Mouse (Mus musculus) myocyte (in vitro differentiated cells): ENCODE measurements around the gene Nkx2-3. TPM values are rescaled to one million over a fixed set of nuclear protein-coding genes. Genes with fewer than 3 reads are reported as not detected.
A peak's percentile ranks its signal among the peaks of the same experiment; 100 is the strongest.

ENCODE experiments used
- H3K27me3 ChIP-seq: one replicate; pipeline ENCODE4 v1.6.1; 2011; ENCODE audit not compliant: control insufficient read depth, insufficient read depth, insufficient read length
- H3K36me3 ChIP-seq: one replicate; pipeline ENCODE4 v1.6.1; 2011; ENCODE audit not compliant: control insufficient read depth, insufficient read depth
- H3K4me2 ChIP-seq: one replicate; pipeline ENCODE4 v1.6.1; 2011; ENCODE audit warnings: low read depth, control low read depth
- H3K4me3 ChIP-seq: one replicate; pipeline ENCODE4 v1.5.1; 2011; ENCODE audit warnings: mild to moderate bottlenecking, control low read depth, moderate library complexity
- H3K79me2 ChIP-seq: one replicate; pipeline ENCODE4 v1.6.1; 2011; ENCODE audit not compliant: control insufficient read depth, insufficient read depth
- H3ac ChIP-seq: one replicate; pipeline ENCODE4 v1.6.1; 2011; ENCODE audit not compliant: control insufficient read depth, insufficient read length
- CEBPB ChIP-seq: IDR thresholded peaks from 2 replicates; pipeline ENCODE4 v1.6.1; 2011; ENCODE audit warnings: mild to moderate bottlenecking, moderate library complexity; ENCODE audit not compliant: poor library complexity, insufficient read depth, severe bottlenecking
- E2F4 ChIP-seq: IDR thresholded peaks from one replicate; pipeline ENCODE4 v1.6.1; 2011; ENCODE audit warnings: mild to moderate bottlenecking, control low read depth, moderate library complexity; ENCODE audit not compliant: insufficient read depth
- MAX ChIP-seq: IDR thresholded peaks from one replicate; pipeline ENCODE4 v1.6.1; 2011; ENCODE audit warnings: low read depth, mild to moderate bottlenecking, control low read depth
- MYOD1 ChIP-seq, 3 experiments: IDR thresholded peaks; one replicate each; pipeline ENCODE4 v1.6.1; 2011; ENCODE audit warnings: control low read depth in 2 of 3, low read depth in 2 of 3, mild to moderate bottlenecking in 2 of 3, moderate library complexity in 1 of 3; ENCODE audit not compliant: insufficient read length in 2 of 3, control insufficient read depth in 1 of 3
- MYOG ChIP-seq, 3 experiments: IDR thresholded peaks; one replicate each; pipeline ENCODE4 v1.6.1; 2011; ENCODE audit warnings: control low read depth in 2 of 3, low read depth in 2 of 3, mild to moderate bottlenecking in 2 of 3; ENCODE audit not compliant: insufficient read length in 2 of 3, control insufficient read depth in 1 of 3, insufficient read depth in 1 of 3
- POLR2A ChIP-seq: IDR thresholded peaks from one replicate; pipeline ENCODE4 v1.6.1; 2011; ENCODE audit warnings: low read depth, mild to moderate bottlenecking, control low read depth, moderate library complexity; ENCODE audit not compliant: insufficient read length
- POLR2AphosphoS2 ChIP-seq: IDR thresholded peaks from one replicate; pipeline ENCODE4 v1.6.1; 2011; ENCODE audit warnings: low read depth, control low read depth; ENCODE audit not compliant: insufficient read length
- REST ChIP-seq: IDR thresholded peaks from one replicate; pipeline ENCODE4 v1.6.1; 2011; ENCODE audit warnings: mild to moderate bottlenecking, control low read depth, moderate library complexity; ENCODE audit not compliant: insufficient read depth, insufficient read length
- SRF ChIP-seq: IDR thresholded peaks from one replicate; pipeline ENCODE4 v1.6.1; 2011; ENCODE audit warnings: low read depth; ENCODE audit not compliant: control insufficient read depth, insufficient read length
- TCF12 ChIP-seq: IDR thresholded peaks from one replicate; pipeline ENCODE4 v1.6.1; 2011; ENCODE audit warnings: mild to moderate bottlenecking, control low read depth; ENCODE audit not compliant: poor library complexity, insufficient read depth, severe bottlenecking
- TCF3 ChIP-seq: IDR thresholded peaks from one replicate; pipeline ENCODE4 v1.6.1; 2011; ENCODE audit warnings: low read depth, control low read depth; ENCODE audit not compliant: insufficient read length
- USF1 ChIP-seq: IDR thresholded peaks from one replicate; pipeline ENCODE4 v1.6.1; 2011; ENCODE audit warnings: low read depth, mild to moderate bottlenecking, control low read depth, moderate library complexity
- polyA plus RNA-seq: library from polyadenylated mRNA; unstranded; fragments of >200 nt; fragmentation: generic; extraction: Trizol; gene quantifications from one replicate; pipeline ENCODE4 v1.2.1, GENCODE M21; 2012; ENCODE audit warnings: missing spikeins

Gene Nkx2-3
- polyA plus RNA-seq, 1 experiment: not detected

DNA sequence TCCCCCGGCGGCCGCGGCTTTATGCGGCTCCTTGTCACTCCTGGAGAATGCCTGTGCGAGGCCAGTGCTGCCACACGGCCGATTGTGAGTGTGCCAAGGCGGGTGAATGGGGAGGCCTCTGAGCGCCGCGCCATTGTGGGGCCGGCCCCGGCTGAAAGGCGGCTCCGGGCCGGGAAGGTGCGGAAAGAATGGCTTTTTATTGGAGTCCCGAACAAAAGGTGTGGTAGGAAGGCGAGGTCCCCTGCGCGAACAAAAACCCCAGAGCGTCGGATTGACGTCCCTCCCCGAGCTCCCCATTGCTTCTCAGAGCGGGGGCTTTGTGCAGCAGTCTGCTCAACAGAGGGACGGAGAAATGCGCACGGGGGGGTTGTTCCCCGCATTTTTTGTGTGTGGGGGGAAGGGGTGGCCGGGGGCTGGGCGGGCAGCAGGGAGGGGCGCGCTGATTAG, 4.3 kb downstream of the Nkx2-3 start:
- Histone ChIP-seq H3ac (no peak overlapping the region), H3K27me3 (peaks cover 66% of the 10 kb centered on the region), H3K36me3 (no peaks in the 10 kb centered on the region), H3K4me3 (peak overlapping the region; percentile 8), H3K4me2 (peak overlapping the region; percentile 73), H3K79me2 (no peaks in the 10 kb centered on the region)
- TF ChIP-seq POLR2A: no peak
- TF ChIP-seq MYOG (IDR thresholded peaks at IDR 0.05; ENCODE audit: control insufficient read depth in 1 of 3, insufficient read depth in 1 of 3, insufficient read length in 2 of 3, low read depth in 2 of 3): no peak
- TF ChIP-seq MYOD1 (IDR thresholded peaks at IDR 0.05; ENCODE audit: control insufficient read depth in 1 of 3, insufficient read length in 2 of 3, low read depth in 2 of 3): no peak
- TF ChIP-seq MAX: no peak
- no peak for TF ChIP-seq TCF3
- TF ChIP-seq E2F4: no peak
- TF ChIP-seq TCF12: no peak
- no peak for TF ChIP-seq REST
- TF ChIP-seq CEBPB: no peak
- TF ChIP-seq USF1: no peak
- TF ChIP-seq SRF: no peak
- TF ChIP-seq POLR2AphosphoS2: no peak

DNA sequence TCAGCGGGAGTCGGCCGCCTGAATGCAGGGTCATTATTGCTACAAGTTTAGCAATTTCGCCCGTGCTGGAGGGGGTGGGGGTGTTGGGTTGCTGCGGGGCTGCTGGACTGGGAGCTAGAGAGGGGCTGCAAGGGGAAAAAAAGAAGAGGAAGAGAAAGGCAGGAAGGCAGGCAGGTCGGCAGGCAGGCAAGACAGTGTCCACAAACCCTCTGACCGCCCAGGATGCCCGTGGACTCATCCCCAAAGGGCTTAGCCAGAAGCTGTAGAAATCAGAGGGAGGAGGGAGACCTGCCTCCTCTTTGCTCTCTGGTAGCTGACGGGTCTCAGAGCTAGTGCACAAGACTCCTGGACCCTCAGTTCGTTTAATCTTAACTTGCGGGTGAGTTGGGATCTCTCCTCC, 4.8 kb downstream of the Nkx2-3 start:
- Histone ChIP-seq H3K79me2 (no peaks in the 10 kb centered on the region), H3ac (no peak overlapping the region), H3K36me3 (no peaks in the 10 kb centered on the region), H3K4me3 (peak overlapping the region; percentile 8), H3K4me2 (peak overlapping the region; percentile 73), H3K27me3 (peaks cover 68% of the 10 kb centered on the region)
- TF ChIP-seq MYOG (IDR thresholded peaks at IDR 0.05; ENCODE audit: control insufficient read depth in 1 of 3, insufficient read depth in 1 of 3, insufficient read length in 2 of 3, low read depth in 2 of 3): no peak

DNA sequence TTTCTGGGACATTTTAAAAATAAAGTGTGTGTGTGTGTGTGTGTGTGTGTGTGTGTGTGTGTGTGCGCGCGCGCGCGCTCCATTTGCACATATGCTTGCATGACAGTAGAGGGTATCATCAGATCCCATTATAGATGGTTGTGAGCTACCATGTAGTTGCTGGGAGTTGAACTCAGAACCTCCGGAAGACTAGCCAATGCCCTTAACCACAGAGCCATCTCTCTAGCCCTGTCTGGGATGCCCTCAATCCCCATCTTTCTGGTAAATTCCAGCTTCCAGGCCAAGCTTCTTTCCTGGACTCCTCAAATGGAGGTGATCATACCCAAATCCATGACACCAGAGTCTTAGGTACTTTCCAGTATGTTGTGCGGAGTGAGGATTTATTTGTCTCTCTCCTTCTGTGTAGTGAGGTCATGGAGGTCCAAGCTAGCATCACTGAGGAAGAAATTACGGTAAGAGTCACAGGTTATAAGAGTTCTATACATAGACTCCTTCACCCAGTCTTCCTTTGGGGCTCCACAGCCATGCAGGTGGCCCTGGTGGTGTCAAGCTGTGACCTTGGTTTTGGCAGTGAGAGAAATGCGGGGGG, 5.7 kb downstream of the Nkx2-3 start:
- Histone ChIP-seq H3ac (no peak overlapping the region), H3K27me3 (peaks cover 59% of the 10 kb centered on the region), H3K4me3 (no peak overlapping the region), H3K36me3 (no peaks in the 10 kb centered on the region), H3K4me2 (no peak overlapping the region), H3K79me2 (no peaks in the 10 kb centered on the region)
- TF ChIP-seq CEBPB (no peak), USF1 (no peak)

DNA sequence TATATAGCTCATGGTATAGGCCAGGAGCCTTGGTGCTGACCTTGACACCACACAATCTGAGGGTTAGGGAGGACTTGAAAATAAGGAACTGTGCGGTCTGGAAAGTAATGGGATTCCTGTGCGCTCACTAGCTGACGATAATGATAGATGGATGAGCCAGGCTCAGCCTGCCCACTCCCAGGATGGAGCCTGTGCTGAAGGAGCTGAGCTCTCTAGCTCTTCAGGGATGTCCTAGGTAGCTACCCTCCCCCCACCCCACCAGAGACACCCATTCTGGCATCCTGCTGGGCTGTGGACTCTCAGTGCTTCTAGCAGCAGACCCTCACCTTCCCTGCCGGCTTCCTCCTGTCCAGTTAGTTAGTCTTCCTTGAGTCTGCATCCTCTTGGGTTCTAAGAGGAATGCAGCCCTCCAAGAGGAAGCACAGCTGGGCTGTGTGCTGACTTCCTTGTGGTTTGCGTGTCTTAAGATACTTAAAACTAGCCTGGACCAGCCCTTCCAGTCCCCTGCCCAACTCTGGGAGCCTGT, 6.4 kb downstream of the Nkx2-3 start:
- TF ChIP-seq MYOG (IDR thresholded peaks at IDR 0.05; ENCODE audit: control insufficient read depth in 1 of 3, insufficient read depth in 1 of 3, insufficient read length in 2 of 3, low read depth in 2 of 3) (peak in 1 of 3 experiments; percentile 8), MYOD1 (IDR thresholded peaks at IDR 0.05; ENCODE audit: control insufficient read depth in 1 of 3, insufficient read length in 2 of 3, low read depth in 2 of 3) (peak in 1 of 3 experiments; percentile 23), E2F4 (no peak), USF1 (no peak), TCF12 (no peak), REST (no peak), SRF (no peak), CEBPB (no peak), POLR2AphosphoS2 (no peak), TCF3 (no peak), MAX (no peak)
- Histone ChIP-seq H3ac (no peak overlapping the region), H3K36me3 (no peaks in the 10 kb centered on the region), H3K4me3 (no peak overlapping the region), H3K4me2 (no peak overlapping the region), H3K79me2 (no peaks in the 10 kb centered on the region), H3K27me3 (peaks cover 53% of the 10 kb centered on the region)

DNA sequence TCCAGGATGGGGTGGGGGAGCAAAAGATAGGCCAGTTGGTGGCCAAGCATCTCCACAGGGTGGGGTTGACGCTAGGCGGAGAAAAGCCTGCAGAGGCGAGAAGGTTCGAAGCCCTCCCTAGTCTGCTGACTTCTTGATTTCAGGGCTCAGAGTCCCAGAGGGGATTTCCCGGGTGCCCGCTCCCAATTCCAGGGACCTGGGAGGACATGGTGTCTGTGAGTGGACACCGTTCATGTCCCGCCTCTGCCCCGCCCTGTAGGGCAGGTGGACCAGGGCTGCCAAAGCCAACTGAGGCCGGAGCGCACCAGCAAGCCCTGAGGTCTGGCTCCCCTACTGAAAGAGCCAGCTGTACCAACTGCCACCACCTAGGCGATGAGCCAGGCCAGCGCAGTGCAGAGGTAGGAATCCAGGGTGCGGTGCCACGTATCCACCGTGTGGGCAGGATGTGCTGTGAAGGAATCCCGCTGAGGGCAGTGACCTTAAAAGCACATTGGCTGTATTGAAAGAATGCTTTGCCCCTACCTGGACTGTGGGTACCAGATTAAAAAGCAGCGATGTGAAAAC, 7.9 kb downstream of the Nkx2-3 start:
- Histone ChIP-seq H3ac (no peak overlapping the region), H3K36me3 (no peaks in the 10 kb centered on the region), H3K27me3 (peaks cover 43% of the 10 kb centered on the region), H3K4me3 (no peak overlapping the region), H3K79me2 (no peaks in the 10 kb centered on the region), H3K4me2 (no peak overlapping the region)
- TF ChIP-seq REST (no peak), MYOG (IDR thresholded peaks at IDR 0.05; ENCODE audit: control insufficient read depth in 1 of 3, insufficient read depth in 1 of 3, insufficient read length in 2 of 3, low read depth in 2 of 3) (peak in 1 of 3 experiments; percentile 53), MYOD1 (IDR thresholded peaks at IDR 0.05; ENCODE audit: control insufficient read depth in 1 of 3, insufficient read length in 2 of 3, low read depth in 2 of 3) (no peak), E2F4 (no peak), CEBPB (no peak)
